Mouse (Mus musculus) G1E (cell line): ENCODE data around the gene Cckbr.

ENCODE experiments used
- CTCF ChIP-seq: IDR thresholded peaks from 2 replicates; pipeline ENCODE4 v1.5.1; 2012; ENCODE audit warnings: low read depth, low read length, inconsistent platforms, mixed read lengths
- GATA1 ChIP-seq: IDR thresholded peaks from 2 replicates; pipeline ENCODE4 v1.6.1; 2012; ENCODE audit warnings: borderline replicate concordance, low read length, inconsistent platforms, mixed read lengths
- GATA2 ChIP-seq: IDR thresholded peaks from 2 replicates; pipeline ENCODE4 v1.6.1; 2012; ENCODE audit warnings: low read depth, low read length, inconsistent platforms, borderline replicate concordance
- POLR2AphosphoS5 ChIP-seq: IDR thresholded peaks from 2 replicates; pipeline ENCODE4 v1.6.1; 2012; ENCODE audit warnings: low read depth, low read length, inconsistent platforms; ENCODE audit not compliant: insufficient replicate concordance
- TAL1 ChIP-seq: conservative IDR thresholded peaks from 2 replicates; pipeline ENCODE4 v1.6.1; 2012; ENCODE audit warnings: low read depth, low read length, inconsistent platforms, mixed read lengths

DNA sequence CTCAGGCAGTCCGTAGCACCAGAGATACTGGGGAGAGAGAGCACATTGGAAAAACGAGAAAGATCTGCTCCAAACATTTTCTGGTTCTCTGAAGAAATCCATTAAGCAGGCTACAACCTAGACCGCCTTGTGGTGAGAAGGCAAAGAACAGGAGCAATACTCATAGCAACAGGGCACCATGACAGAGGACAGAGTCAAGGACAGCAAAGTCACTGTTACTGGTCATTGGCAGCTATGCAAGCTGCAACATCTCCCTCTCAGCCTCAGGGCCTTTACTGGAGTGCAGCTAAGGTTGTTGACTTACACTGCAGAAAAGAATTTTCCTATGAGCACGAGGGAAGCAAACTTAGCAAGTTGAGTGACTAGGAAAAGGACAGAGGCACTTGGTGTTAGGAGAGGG, 81.7 kb downstream of the Cckbr start:
- TF ChIP-seq TAL1 (no peak), CTCF (no peak), GATA1 (no peak), GATA2 (no peak), POLR2AphosphoS5 (no peak)
